Mouse (Mus musculus): ENCODE measurements around the gene Cmpk2. TPM values are rescaled to one million over a fixed set of nuclear protein-coding genes. Genes with fewer than 3 reads are reported as not detected.
"Not testable (repeated sequence)": the region's sequence is repeated elsewhere in the genome, so short reads cannot be mapped to it uniquely, and the experiment has no call there.

Cmpk2 gene
- polyA plus RNA-seq (2016; fragmentation: Nextera tagmentation; extraction: Ambion mirVana): 8.9 and 9.1 TPM in 2 replicates

- H3K4me2 ChIP-seq (replicated peaks): peak within 1 kb of the TSS; percentile 98
- H3K9ac ChIP-seq: peak within 1 kb of the TSS; percentile 85
- peak within 1 kb of the TSS; percentile 65 for H3K4me3 ChIP-seq
- WGBS: under 1% methylated on average over 69 of the region's 69 CpGs
- no peaks in the 10 kb centered on the region for H3K36me3 ChIP-seq
- peak; percentile 87 for ATAC-seq (ENCODE audit: low FRiP score, low read depth)
- H3K27ac ChIP-seq: peak within 1 kb of the TSS; percentile 80
- H3K4me1 ChIP-seq: peaks cover 23% of the 10 kb centered on the region
- H3K9me3 ChIP-seq: no peaks in the 10 kb centered on the region
- no peaks in the 10 kb centered on the region for H3K27me3 ChIP-seq (replicated peaks)
Measured at GRCm38 (mm10) chr12:26469098-26470041, at the start of gene Cmpk2. Cmpk2 (plus strand) TSS chr12:26469204.

GRCm38 (mm10) chr12:26424841-26425240 is 44.2 kb upstream of the Cmpk2 start:
- ATAC-seq (ENCODE audit: low FRiP score, low read depth): no peak
- Histone ChIP-seq H3K4me1 (no peaks in the 10 kb centered on the region), H3K36me3 (no peaks in the 10 kb centered on the region), H3K4me3 (no peak overlapping the region), H3K27ac (no peak overlapping the region), H3K9ac (no peak overlapping the region), H3K4me2 (replicated peaks) (no peak overlapping the region), H3K9me3 (no peaks in the 10 kb centered on the region), H3K27me3 (replicated peaks) (no peaks in the 10 kb centered on the region)
- WGBS: 92% methylated on average over 2 of the region's 2 CpGs

- H3K4me2 ChIP-seq (replicated peaks); H3K27ac ChIP-seq; H3K4me3 ChIP-seq; H3K9ac ChIP-seq; H3K4me1 ChIP-seq; ATAC-seq (ENCODE audit: low FRiP score, low read depth); H3K9me3 ChIP-seq; H3K27me3 ChIP-seq (replicated peaks); H3K36me3 ChIP-seq: not testable (repeated sequence)
- 84% methylated on average over 2 of the region's 2 CpGs for WGBS
Measured at GRCm38 (mm10) chr12:26428771-26429170, 40.2 kb upstream of the Cmpk2 start.

GRCm38 (mm10) chr12:26436334-26436733 is 32.7 kb upstream of the Cmpk2 start:
- WGBS: 91% methylated on average over 4 of the region's 4 CpGs
- no peak for ATAC-seq (ENCODE audit: low FRiP score, low read depth)

GRCm38 (mm10) chr12:26437950-26438349 is 31.1 kb upstream of the Cmpk2 start:
- H3K9me3 ChIP-seq: no peaks in the 10 kb centered on the region
- 71% methylated on average over 3 of the region's 3 CpGs for WGBS

More at GRCm38 (mm10) chr12:26436334-26436733, 32.7 kb upstream of the Cmpk2 start:
- Histone ChIP-seq H3K27me3 (replicated peaks) (no peaks in the 10 kb centered on the region), H3K27ac (no peak overlapping the region), H3K4me3 (no peak overlapping the region), H3K36me3 (no peaks in the 10 kb centered on the region), H3K9ac (no peak overlapping the region), H3K9me3 (no peaks in the 10 kb centered on the region), H3K4me2 (replicated peaks) (no peak overlapping the region), H3K4me1 (no peaks in the 10 kb centered on the region)

GRCm38 (mm10) chr12:26439366-26439765 is 29.6 kb upstream of the Cmpk2 start:
- H3K4me1 ChIP-seq: no peaks in the 10 kb centered on the region
- no peaks in the 10 kb centered on the region for H3K9me3 ChIP-seq
- ATAC-seq (ENCODE audit: low FRiP score, low read depth): no peak
- WGBS: 81% methylated on average over 3 of the region's 3 CpGs
- H3K36me3 ChIP-seq: no peaks in the 10 kb centered on the region
- H3K27me3 ChIP-seq (replicated peaks): no peaks in the 10 kb centered on the region
- H3K27ac ChIP-seq: no peak overlapping the region
- no peak overlapping the region for H3K4me2 ChIP-seq (replicated peaks)
- no peak overlapping the region for H3K9ac ChIP-seq
- H3K4me3 ChIP-seq: no peak overlapping the region

More at GRCm38 (mm10) chr12:26437950-26438349, 31.1 kb upstream of the Cmpk2 start:
- H3K4me3 ChIP-seq: no peak overlapping the region
- no peaks in the 10 kb centered on the region for H3K4me1 ChIP-seq
- no peaks in the 10 kb centered on the region for H3K36me3 ChIP-seq
- no peak for ATAC-seq (ENCODE audit: low FRiP score, low read depth)
- no peak overlapping the region for H3K4me2 ChIP-seq (replicated peaks)
- H3K9ac ChIP-seq: no peak overlapping the region
- H3K27me3 ChIP-seq (replicated peaks): no peaks in the 10 kb centered on the region
- no peak overlapping the region for H3K27ac ChIP-seq

GRCm38 (mm10) chr12:26444054-26444453 is 24.9 kb upstream of the Cmpk2 start:
- no peaks in the 10 kb centered on the region for H3K36me3 ChIP-seq
- H3K9ac ChIP-seq: no peak overlapping the region
- no peaks in the 10 kb centered on the region for H3K4me1 ChIP-seq
- no peak overlapping the region for H3K4me2 ChIP-seq (replicated peaks)
- H3K4me3 ChIP-seq: no peak overlapping the region
- 3% methylated on average over 2 of the region's 2 CpGs for WGBS
- no peak overlapping the region for H3K27ac ChIP-seq
- no peaks in the 10 kb centered on the region for H3K9me3 ChIP-seq
- no peaks in the 10 kb centered on the region for H3K27me3 ChIP-seq (replicated peaks)
- ATAC-seq (ENCODE audit: low FRiP score, low read depth): no peak

- 89% methylated on average over 2 of the region's 2 CpGs for WGBS
- H3K27ac ChIP-seq: no peak overlapping the region
Measured at GRCm38 (mm10) chr12:26444511-26444910, 24.5 kb upstream of the Cmpk2 start.

GRCm38 (mm10) chr12:26446377-26447045 is 22.5 kb upstream of the Cmpk2 start:
- Histone ChIP-seq H3K9me3 (no peaks in the 10 kb centered on the region), H3K27ac (no peak overlapping the region), H3K4me3 (no peak overlapping the region), H3K27me3 (replicated peaks) (no peaks in the 10 kb centered on the region), H3K36me3 (no peaks in the 10 kb centered on the region), H3K4me1 (no peaks in the 10 kb centered on the region), H3K4me2 (replicated peaks) (no peak overlapping the region), H3K9ac (no peak overlapping the region)
- ATAC-seq (ENCODE audit: low FRiP score, low read depth): no peak
- WGBS: 79% methylated on average over 4 of the region's 4 CpGs

More at GRCm38 (mm10) chr12:26444511-26444910, 24.5 kb upstream of the Cmpk2 start:
- no peak overlapping the region for H3K9ac ChIP-seq
- H3K4me1 ChIP-seq: no peaks in the 10 kb centered on the region
- ATAC-seq (ENCODE audit: low FRiP score, low read depth): no peak
- no peaks in the 10 kb centered on the region for H3K27me3 ChIP-seq (replicated peaks)
- no peak overlapping the region for H3K4me2 ChIP-seq (replicated peaks)
- H3K4me3 ChIP-seq: no peak overlapping the region
- no peaks in the 10 kb centered on the region for H3K9me3 ChIP-seq
- no peaks in the 10 kb centered on the region for H3K36me3 ChIP-seq

GRCm38 (mm10) chr12:26449483-26449882 is 19.5 kb upstream of the Cmpk2 start:
- Histone ChIP-seq H3K36me3 (no peaks in the 10 kb centered on the region), H3K4me2 (replicated peaks) (no peak overlapping the region), H3K4me3 (no peak overlapping the region), H3K27me3 (replicated peaks) (no peaks in the 10 kb centered on the region), H3K27ac (no peak overlapping the region), H3K9me3 (no peaks in the 10 kb centered on the region), H3K4me1 (no peaks in the 10 kb centered on the region), H3K9ac (no peak overlapping the region)
- no peak for ATAC-seq (ENCODE audit: low FRiP score, low read depth)
- WGBS: 95% methylated on average over 2 of the region's 2 CpGs

GRCm38 (mm10) chr12:26451150-26451549 is 17.9 kb upstream of the Cmpk2 start:
- Histone ChIP-seq H3K9me3 (no peaks in the 10 kb centered on the region), H3K27ac (no peak overlapping the region), H3K4me1 (peaks cover 5% of the 10 kb centered on the region; the same call in 1 of the 2 replicates), H3K27me3 (replicated peaks) (no peaks in the 10 kb centered on the region), H3K36me3 (no peaks in the 10 kb centered on the region), H3K9ac (no peak overlapping the region), H3K4me3 (no peak overlapping the region), H3K4me2 (replicated peaks) (no peak overlapping the region)
- whole genome bisulfite sequencing: 60% methylated on average over 1 of the region's 1 CpGs
- no peak for ATAC-seq (ENCODE audit: low FRiP score, low read depth)

GRCm38 (mm10) chr12:26452951-26453350 is 16.1 kb upstream of the Cmpk2 start:
- no peak for ATAC-seq (ENCODE audit: low FRiP score, low read depth)
- WGBS: 74% methylated on average over 4 of the region's 4 CpGs
- no peak overlapping the region for H3K9ac ChIP-seq

More at GRCm38 (mm10) chr12:26452951-26453350, 16.1 kb upstream of the Cmpk2 start:
- Histone ChIP-seq H3K27me3 (replicated peaks) (no peaks in the 10 kb centered on the region), H3K4me1 (peaks cover 9% of the 10 kb centered on the region; the same call in 1 of the 2 replicates), H3K4me2 (replicated peaks) (no peak overlapping the region), H3K27ac (no peak overlapping the region), H3K9me3 (no peaks in the 10 kb centered on the region), H3K36me3 (no peaks in the 10 kb centered on the region), H3K4me3 (no peak overlapping the region)

All from neural tube, embryonic 12.5 days (tissue).